Mouse (Mus musculus) small intestine, adult 2 months (tissue): ENCODE data around the gene Pdia4.

ENCODE experiments used
- CTCF ChIP-seq: fragments of 200-500 bp; IDR thresholded peaks from 2 replicates; pipeline ENCODE4 v1.5.1; 2012; ENCODE audit warnings: low read depth, mild to moderate bottlenecking, control low read depth, inconsistent platforms, low read length, moderate library complexity, mixed read lengths; ENCODE audit not compliant: insufficient replicate concordance, insufficient read length; ENCODE audit errors: extremely low read depth
- POLR2A ChIP-seq: fragments of 200-500 bp; IDR thresholded peaks from 2 replicates; pipeline ENCODE4 v1.6.1; 2012; ENCODE audit warnings: low read depth, mild to moderate bottlenecking, control low read depth, inconsistent platforms, low read length, moderate library complexity

GRCm38 (mm10) chr6:47821776-47822175 is 8.5 kb upstream of the Pdia4 start:
- no peak for TF ChIP-seq POLR2A
- TF ChIP-seq CTCF: no peak
